Mouse (Mus musculus) liver, postnatal 0 days (tissue): ENCODE data around the gene Mrps34. TPM values are rescaled to one million over a fixed set of nuclear protein-coding genes. Genes with fewer than 3 reads are reported as not detected.

ENCODE experiments used
- ATAC-seq: fragments of 200-750 bp; cut with Nextera tagmentation; 2 replicates; pipeline ENCODE4 v1.8.0; 2017; ENCODE audit warnings: mild to moderate bottlenecking, moderate library complexity
- DNase-seq: peaks from one replicate; pipeline ENCODE4 v3.0.0-alpha.2; 2016
- H3K27ac ChIP-seq: fragments of 300-500 bp; sonication (generic); 2 replicates; pipeline ENCODE4 v1.5.1; 2014; ENCODE audit warnings: antibody characterized with exemption, moderate library complexity, mild to moderate bottlenecking, low read depth
- H3K27me3 ChIP-seq: fragments of 300-500 bp; sonication (generic); 2 replicates; pipeline ENCODE4 v1.6.1; 2014; ENCODE audit warnings: low read length, control low read depth, mixed read lengths; ENCODE audit not compliant: insufficient read depth
- H3K36me3 ChIP-seq: fragments of 300-500 bp; sonication (generic); replicated peaks from 2 replicates; pipeline ENCODE4 v1.6.1; 2014; ENCODE audit warnings: mild to moderate bottlenecking, control low read depth, low read length, moderate library complexity, mixed read lengths; ENCODE audit not compliant: insufficient read depth
- H3K4me1 ChIP-seq: fragments of 300-500 bp; sonication (generic); 2 replicates; pipeline ENCODE4 v1.6.1; 2014; ENCODE audit warnings: antibody characterized with exemption, mild to moderate bottlenecking, control low read depth; ENCODE audit not compliant: insufficient read depth
- H3K4me2 ChIP-seq: fragments of 300-500 bp; sonication (generic); 2 replicates; pipeline ENCODE4 v1.6.1; 2014; ENCODE audit warnings: low read depth, mild to moderate bottlenecking, low read length, moderate library complexity, mixed read lengths
- H3K4me3 ChIP-seq: fragments of 300-500 bp; sonication (generic); 2 replicates; pipeline ENCODE4 v1.5.1; 2014; ENCODE audit warnings: low read depth, low read length
- H3K9ac ChIP-seq: fragments of 300-500 bp; sonication (generic); replicated peaks from 2 replicates; pipeline ENCODE4 v1.6.1; 2014; ENCODE audit warnings: mild to moderate bottlenecking, moderate library complexity
- H3K9me3 ChIP-seq: fragments of 300-500 bp; sonication (generic); 2 replicates; pipeline ENCODE4 v1.6.1; 2016; ENCODE audit warnings: mild to moderate bottlenecking, control low read depth, low read length, mixed read lengths
- CTCF ChIP-seq: sonication (generic); IDR thresholded peaks from 2 replicates; pipeline ENCODE4 v1.5.1; 2016; ENCODE audit warnings: antibody characterized with exemption, low read depth
- EP300 ChIP-seq: IDR thresholded peaks from 2 replicates; pipeline ENCODE4 v1.6.1; 2016; ENCODE audit warnings: antibody characterized with exemption, low read depth, mild to moderate bottlenecking
- WGBS: fragments of 180-500 bp; shearing (Covaris S2); extraction: QIAGEN DNeasy Blood & Tissue Kit; methylation state at CpG from one replicate; pipeline ENCODE4 v1.1.7; 2014; ENCODE audit not compliant: insufficient replicate concordance; 5-methylcytosine and 5-hydroxymethylcytosine counted together
- polyA plus RNA-seq: library from polyadenylated mRNA; unstranded; fragments of >200 nt; fragmentation: Nextera tagmentation; extraction: Ambion mirVana; gene quantifications from 2 replicates; pipeline ENCODE4 v1.2.1, GENCODE M21; 2015

The Mrps34 gene
- polyA plus RNA-seq, 1 experiment from 2014 or later = 99.6 TPM

DNA sequence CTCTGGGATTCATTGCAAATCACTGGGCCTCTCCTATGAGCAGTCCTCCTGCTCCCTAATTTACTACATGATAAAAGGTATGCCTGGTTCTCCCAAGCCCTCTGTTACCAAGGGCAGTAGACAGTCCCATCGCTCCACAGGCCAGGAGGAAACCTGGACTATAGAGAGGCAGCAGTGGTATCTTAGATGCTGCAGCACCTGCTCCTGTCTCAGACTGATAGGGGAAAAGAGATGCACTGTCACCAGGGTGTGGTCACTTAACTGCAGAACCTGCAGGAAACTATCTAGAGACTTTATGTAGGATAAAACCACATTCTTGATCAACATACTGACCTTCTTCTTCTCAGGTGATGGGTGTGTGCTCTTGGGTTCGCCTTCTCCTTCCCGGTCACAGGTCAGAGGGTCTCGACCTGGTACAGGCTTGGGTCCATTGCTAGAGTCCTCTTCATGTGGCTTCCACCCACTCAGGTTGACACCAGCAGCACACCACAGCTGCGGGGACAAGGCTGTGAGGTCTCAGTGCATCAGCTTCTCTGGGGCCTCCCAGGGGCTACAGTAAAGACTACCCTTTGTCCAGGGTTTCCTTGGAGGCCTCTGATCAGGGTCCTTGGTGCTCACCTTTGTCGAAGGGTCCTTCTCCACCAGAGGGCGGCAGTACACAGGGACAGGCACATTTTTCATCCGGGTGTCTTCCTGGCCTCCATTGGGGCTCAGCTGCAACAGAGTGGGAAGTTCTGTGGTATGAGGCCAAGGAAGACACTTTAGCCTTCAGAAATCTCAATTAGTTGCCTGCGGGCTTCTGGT lies 8.0 kb downstream of the Mrps34 start:
- H3K4me3 ChIP-seq = no peak overlapping the region
- WGBS = 51% methylated on average over 9 of the region's 9 CpGs
- peak; percentile 75 for TF ChIP-seq CTCF
- TF ChIP-seq EP300 = peak; percentile 99
- DNase-seq = peak; percentile 75
- no peaks in the 10 kb centered on the region for H3K27me3 ChIP-seq
- no peak overlapping the region; the same call in 1 of the 2 replicates for H3K9ac ChIP-seq
- H3K9me3 ChIP-seq = no peaks in the 10 kb centered on the region
- peak; percentile 98 for ATAC-seq
- peaks cover 14% of the 10 kb centered on the region for H3K4me1 ChIP-seq
- peaks cover 94% of the 10 kb centered on the region for H3K36me3 ChIP-seq
- peak overlapping the region; percentile 56 for H3K4me2 ChIP-seq
- H3K27ac ChIP-seq = peak overlapping the region; percentile 89

- no peak overlapping the region for H3K4me3 ChIP-seq
- TF ChIP-seq CTCF (no peak), EP300 (no peak)
- H3K9ac ChIP-seq = 0 out of 2 replicates have a peak overlapping the region, but pooled peaks have one; percentile 3
These were observed 8.9 kb downstream of the Mrps34 start for GRCm38 (mm10) chr17:24903767-24904166.

GRCm38 (mm10) chr17:24907591-24907990 lies 12.7 kb downstream of the Mrps34 start:
- H3K36me3 ChIP-seq = peaks cover 88% of the 10 kb centered on the region
- no peak overlapping the region for H3K4me2 ChIP-seq
- H3K27me3 ChIP-seq = no peaks in the 10 kb centered on the region
- TF ChIP-seq EP300 (no peak), CTCF (no peak)
- H3K4me3 ChIP-seq = no peak overlapping the region
- ATAC-seq = peak; percentile 8; the same call in 1 of the 2 replicates
- H3K9me3 ChIP-seq = no peaks in the 10 kb centered on the region
- 92% methylated on average over 2 of the region's 2 CpGs for WGBS
- peaks cover 6% of the 10 kb centered on the region; the same call in 1 of the 2 replicates for H3K4me1 ChIP-seq
- H3K27ac ChIP-seq = peak overlapping the region; percentile 18; the same call in 1 of the 2 replicates
- no peak overlapping the region; the same call in 1 of the 2 replicates for H3K9ac ChIP-seq
- DNase-seq = no peak

More at GRCm38 (mm10) chr17:24903767-24904166, 8.9 kb downstream of the Mrps34 start:
- no peak for DNase-seq
- Histone ChIP-seq H3K4me1 (peaks cover 14% of the 10 kb centered on the region), H3K27me3 (no peaks in the 10 kb centered on the region), H3K27ac (peak overlapping the region; percentile 89), H3K9me3 (no peaks in the 10 kb centered on the region), H3K36me3 (peaks cover 93% of the 10 kb centered on the region), H3K4me2 (no peak overlapping the region)
- 93% methylated on average over 9 of the region's 9 CpGs for WGBS
- no peak for ATAC-seq

DNA sequence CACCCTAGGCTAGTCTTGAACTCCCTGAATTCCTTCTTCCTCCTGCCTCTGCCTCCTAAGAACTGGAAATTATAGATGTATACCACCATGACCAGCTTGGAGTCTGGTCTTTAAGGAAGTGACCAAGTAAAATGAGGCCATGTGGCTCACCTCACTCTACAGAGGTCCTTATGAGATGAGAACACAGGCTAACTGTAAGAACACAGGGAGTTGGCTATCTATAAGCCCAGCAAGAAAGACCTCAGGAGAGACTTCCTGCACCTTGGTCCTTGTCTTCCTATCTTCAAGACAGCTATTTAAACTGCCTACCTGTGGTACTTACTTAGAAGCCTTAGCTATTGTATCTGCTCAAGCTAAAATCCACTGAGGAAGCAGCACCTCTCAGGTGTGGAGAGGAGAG lies 19.1 kb downstream of the Mrps34 start:
- Histone ChIP-seq H3K27me3 (no peaks in the 10 kb centered on the region), H3K4me1 (no peaks in the 10 kb centered on the region), H3K9ac (no peak overlapping the region), H3K27ac (no peak overlapping the region), H3K36me3 (peaks cover 86% of the 10 kb centered on the region), H3K4me3 (no peak overlapping the region), H3K4me2 (no peak overlapping the region), H3K9me3 (no peaks in the 10 kb centered on the region)
- DNase-seq = no peak
- TF ChIP-seq EP300 (no peak), CTCF (no peak)
- ATAC-seq = no peak

DNA sequence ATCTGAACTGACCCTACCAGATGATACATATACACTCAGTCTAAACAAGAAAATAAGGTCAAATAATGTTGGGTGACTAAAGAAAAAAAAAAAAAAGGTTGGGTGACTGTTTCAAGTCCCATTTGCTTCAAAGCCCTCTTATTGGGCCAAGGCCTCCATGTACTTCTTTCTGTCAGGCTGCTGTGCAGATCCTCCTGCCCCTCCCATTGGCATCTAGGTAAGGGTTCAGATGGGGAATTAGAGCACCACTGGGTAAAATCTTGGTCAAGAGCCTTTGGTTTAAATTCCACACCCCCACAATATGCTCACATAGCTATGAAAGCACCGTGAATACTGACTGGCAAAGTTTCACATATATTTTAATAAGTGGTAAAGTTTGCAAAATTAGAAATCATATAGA lies 28.3 kb downstream of the Mrps34 start:
- peaks cover 70% of the 10 kb centered on the region for H3K36me3 ChIP-seq
- no peaks in the 10 kb centered on the region for H3K27me3 ChIP-seq
- ATAC-seq = no peak
- no peak overlapping the region for H3K4me2 ChIP-seq
- H3K4me1 ChIP-seq = no peaks in the 10 kb centered on the region
- no peak for DNase-seq
- no peak for TF ChIP-seq CTCF
- TF ChIP-seq EP300 = no peak
- no peaks in the 10 kb centered on the region for H3K9me3 ChIP-seq
- no peak overlapping the region for H3K4me3 ChIP-seq
- H3K9ac ChIP-seq = no peak overlapping the region
- no peak overlapping the region for H3K27ac ChIP-seq
- 86% methylated on average over 1 of the region's 1 CpGs for WGBS

- no peak for TF ChIP-seq CTCF
- DNase-seq (no peak), ATAC-seq (no peak)
- Histone ChIP-seq H3K4me2 (no peak overlapping the region), H3K4me1 (peaks cover 3% of the 10 kb centered on the region; the same call in 1 of the 2 replicates), H3K9me3 (no peaks in the 10 kb centered on the region), H3K36me3 (peaks cover 24% of the 10 kb centered on the region), H3K9ac (no peak overlapping the region), H3K4me3 (no peak overlapping the region), H3K27ac (no peak overlapping the region), H3K27me3 (no peaks in the 10 kb centered on the region)
- WGBS = 74% methylated on average over 1 of the region's 1 CpGs
These were observed 34.6 kb downstream of the Mrps34 start for GRCm38 (mm10) chr17:24929506-24929905.
